Mouse (Mus musculus) embryonic facial prominence, embryonic 11.5 days (tissue): Measurements from ENCODE around the gene Tbc1d24. TPM values are rescaled to one million over a fixed set of nuclear protein-coding genes. Genes with fewer than 3 reads are reported as not detected.

Experiments used
- ATAC-seq: fragments of 200-750 bp; cut with Nextera tagmentation; replicated peaks from 2 replicates; pipeline ENCODE4 v1.8.0; 2017; ENCODE audit warnings: low read depth; ENCODE audit not compliant: insufficient number of reproducible peaks, low FRiP score, low TSS enrichment
- DNase-seq: peaks from one replicate; pipeline ENCODE4 v3.0.0-alpha.2; 2015; ENCODE audit warnings: low spot score
- H3K27ac ChIP-seq: fragments of 300-500 bp; sonication (generic); replicated peaks from 2 replicates; pipeline ENCODE4 v1.5.1; 2014; ENCODE audit warnings: mild to moderate bottlenecking, low read depth, low read length, control low read depth
- H3K27me3 ChIP-seq: fragments of 300-500 bp; sonication (generic); 2 replicates; pipeline ENCODE4 v1.6.1; 2014; ENCODE audit warnings: mild to moderate bottlenecking, low read length, moderate library complexity, mixed read lengths; ENCODE audit not compliant: control insufficient read depth, insufficient read depth
- H3K36me3 ChIP-seq: fragments of 300-500 bp; sonication (generic); replicated peaks from 2 replicates; pipeline ENCODE4 v1.6.1; 2014; ENCODE audit warnings: low read depth, mild to moderate bottlenecking, low read length, moderate library complexity, mixed read lengths; ENCODE audit not compliant: control insufficient read depth, insufficient read depth
- H3K4me1 ChIP-seq: fragments of 300-500 bp; sonication (generic); 2 replicates; pipeline ENCODE4 v1.6.1; 2014; ENCODE audit warnings: low read length, mixed read lengths; ENCODE audit not compliant: control insufficient read depth, insufficient read depth
- H3K4me2 ChIP-seq: fragments of 300-500 bp; sonication (generic); 2 replicates; pipeline ENCODE4 v1.6.1; 2014; ENCODE audit warnings: low read depth, mild to moderate bottlenecking, control low read depth, low read length, moderate library complexity
- H3K4me3 ChIP-seq: fragments of 300-500 bp; sonication (generic); 2 replicates; pipeline ENCODE4 v1.5.1; 2014; ENCODE audit warnings: low read depth, low read length, control low read depth
- H3K9ac ChIP-seq: fragments of 300-500 bp; sonication (generic); replicated peaks from 2 replicates; pipeline ENCODE4 v1.6.1; 2014; ENCODE audit warnings: mild to moderate bottlenecking, control low read depth, low read length
- H3K9me3 ChIP-seq: fragments of 300-500 bp; sonication (generic); replicated peaks from 2 replicates; pipeline ENCODE4 v1.6.1; 2016; ENCODE audit warnings: mild to moderate bottlenecking, low read length, inconsistent platforms, mixed read lengths; ENCODE audit not compliant: control insufficient read depth
- WGBS: fragments of 180-500 bp; shearing (Covaris S2); extraction: QIAGEN DNeasy Blood & Tissue Kit; methylation state at CpG from one replicate; pipeline ENCODE4 v1.1.7; 2014; 5-methylcytosine and 5-hydroxymethylcytosine counted together
- polyA plus RNA-seq: library from polyadenylated mRNA; unstranded; fragments of >200 nt; fragmentation: Nextera tagmentation; extraction: Ambion mirVana; gene quantifications from 2 replicates; pipeline ENCODE4 v1.2.1, GENCODE M21; 2014

Gene Tbc1d24
- 3.7 and 5.4 TPM in 2 replicates for polyA plus RNA-seq

GRCm38 (mm10) chr17:24205284-24205888, at the start of gene Tbc1d24:
Gene Tbc1d24 (minus strand): TSS chr17:24205562.
- under 1% methylated on average over 62 of the region's 65 CpGs for WGBS
- DNase-seq (peak; percentile 96), ATAC-seq (peak; percentile 30)
- 0 out of 2 replicates have a peak within 1 kb of the TSS, but pooled peaks have one; percentile 28 for H3K27ac ChIP-seq
- no peaks in the 10 kb centered on the region; the same call in 1 of the 2 replicates for H3K27me3 ChIP-seq
- peak within 1 kb of the TSS; percentile 73 for H3K4me3 ChIP-seq
- H3K4me1 ChIP-seq = peaks cover 28% of the 10 kb centered on the region
- no peaks in the 10 kb centered on the region for H3K36me3 ChIP-seq
- H3K4me2 ChIP-seq = peak within 1 kb of the TSS; percentile 96
- peak within 1 kb of the TSS; percentile 81 for H3K9ac ChIP-seq
- H3K9me3 ChIP-seq = no peaks in the 10 kb centered on the region

GRCm38 (mm10) chr17:24252329-24252728, 47.0 kb upstream of the Tbc1d24 start:
- H3K9ac ChIP-seq = no peak overlapping the region; the same call in 1 of the 2 replicates
- WGBS = 96% methylated on average over 2 of the region's 2 CpGs
- no peak overlapping the region for H3K4me3 ChIP-seq
- H3K36me3 ChIP-seq = peaks cover 14% of the 10 kb centered on the region; the same call in 1 of the 2 replicates
- peaks cover 4% of the 10 kb centered on the region; the same call in 1 of the 2 replicates for H3K4me1 ChIP-seq
- DNase-seq (no peak), ATAC-seq (no peak)
- no peaks in the 10 kb centered on the region for H3K27me3 ChIP-seq
- H3K27ac ChIP-seq = no peak overlapping the region
- H3K4me2 ChIP-seq = peak overlapping the region; percentile 50; the same call in 1 of the 2 replicates
- no peaks in the 10 kb centered on the region for H3K9me3 ChIP-seq

- ATAC-seq (peak; percentile 100), DNase-seq (peak; percentile 99)
- under 1% methylated on average over 48 of the region's 48 CpGs for WGBS
- H3K9ac ChIP-seq = peak within 1 kb of the TSS; percentile 85
- peaks cover 15% of the 10 kb centered on the region for H3K36me3 ChIP-seq
- peak within 1 kb of the TSS; percentile 50 for H3K4me2 ChIP-seq
- peak within 1 kb of the TSS; percentile 71 for H3K4me3 ChIP-seq
- no peaks in the 10 kb centered on the region for H3K9me3 ChIP-seq
- H3K27ac ChIP-seq = peak within 1 kb of the TSS; percentile 74
- H3K27me3 ChIP-seq = no peaks in the 10 kb centered on the region
- peaks cover 4% of the 10 kb centered on the region; the same call in 1 of the 2 replicates for H3K4me1 ChIP-seq
These were observed 46.1 kb upstream of the Tbc1d24 start, which contains the start of gene Ccnf for GRCm38 (mm10) chr17:24251320-24252069. Gene Ccnf (minus strand): TSS chr17:24251484.

- Histone ChIP-seq H3K4me1 (peaks cover 4% of the 10 kb centered on the region; the same call in 1 of the 2 replicates), H3K27ac (peak overlapping the region; percentile 73), H3K4me2 (peak overlapping the region; percentile 50), H3K36me3 (peaks cover 17% of the 10 kb centered on the region), H3K9ac (peak overlapping the region; percentile 85), H3K4me3 (peak overlapping the region; percentile 71), H3K9me3 (no peaks in the 10 kb centered on the region), H3K27me3 (no peaks in the 10 kb centered on the region)
- DNase-seq = no peak
- WGBS = 1% methylated on average over 31 of the region's 32 CpGs
- ATAC-seq = no peak
These were observed 45.6 kb upstream of the Tbc1d24 start for GRCm38 (mm10) chr17:24250988-24251319.

GRCm38 (mm10) chr17:24248641-24249040, 43.3 kb upstream of the Tbc1d24 start:
- Histone ChIP-seq H3K4me2 (no peak overlapping the region), H3K4me3 (no peak overlapping the region), H3K4me1 (peaks cover 4% of the 10 kb centered on the region; the same call in 1 of the 2 replicates), H3K9ac (no peak overlapping the region), H3K27ac (no peak overlapping the region), H3K27me3 (no peaks in the 10 kb centered on the region), H3K9me3 (0 out of 2 replicates have a peak, but pooled peaks cover 2% of the 10 kb centered on the region), H3K36me3 (peaks cover 27% of the 10 kb centered on the region)
- DNase-seq (peak; percentile 17), ATAC-seq (no peak)
- 90% methylated on average over 2 of the region's 2 CpGs for WGBS

GRCm38 (mm10) chr17:24244061-24244460, 38.7 kb upstream of the Tbc1d24 start:
- H3K4me3 ChIP-seq = no peak overlapping the region
- no peak for ATAC-seq
- no peaks in the 10 kb centered on the region for H3K4me1 ChIP-seq
- 94% methylated on average over 8 of the region's 8 CpGs for WGBS
- H3K9ac ChIP-seq = no peak overlapping the region
- peaks cover 36% of the 10 kb centered on the region for H3K36me3 ChIP-seq
- H3K27ac ChIP-seq = no peak overlapping the region
- no peak overlapping the region for H3K4me2 ChIP-seq
- no peaks in the 10 kb centered on the region for H3K27me3 ChIP-seq
- H3K9me3 ChIP-seq = 0 out of 2 replicates have a peak, but pooled peaks cover 2% of the 10 kb centered on the region
- DNase-seq = no peak

- H3K4me2 ChIP-seq = no peak overlapping the region
- H3K9me3 ChIP-seq = 0 out of 2 replicates have a peak, but pooled peaks cover 2% of the 10 kb centered on the region
- H3K27me3 ChIP-seq = no peaks in the 10 kb centered on the region
- no peak overlapping the region for H3K27ac ChIP-seq
- 89% methylated on average over 4 of the region's 4 CpGs for WGBS
- H3K4me3 ChIP-seq = no peak overlapping the region
- no peaks in the 10 kb centered on the region for H3K4me1 ChIP-seq
- peaks cover 30% of the 10 kb centered on the region for H3K36me3 ChIP-seq
- no peak for ATAC-seq
- DNase-seq = peak; percentile 63
- no peak overlapping the region for H3K9ac ChIP-seq
These were observed 38.1 kb upstream of the Tbc1d24 start for GRCm38 (mm10) chr17:24243311-24243969.
